Mouse (Mus musculus): Measurements from ENCODE around the gene Celf2. TPM values are rescaled to one million over a fixed set of nuclear protein-coding genes. Genes with fewer than 3 reads are reported as not detected.

Gene Celf2
- polyA plus RNA-seq, 1 experiment from 2014 or later = 35.4 TPM

- no peaks in the 10 kb centered on the region for H3K27me3 ChIP-seq (replicated peaks; ENCODE audit: control insufficient read depth, insufficient read depth, low read length)
- ATAC-seq = no peak
- no peaks in the 10 kb centered on the region for H3K9me3 ChIP-seq (ENCODE audit: control insufficient read depth, low read length)
- no peak overlapping the region for H3K4me2 ChIP-seq (ENCODE audit: low read depth, low read length)
- no peak overlapping the region for H3K4me3 ChIP-seq (ENCODE audit: low read length)
- no peak overlapping the region for H3K27ac ChIP-seq (ENCODE audit: low read length)
- no peaks in the 10 kb centered on the region for H3K36me3 ChIP-seq (ENCODE audit: control insufficient read depth, insufficient read depth, low read length)
- WGBS = 82% methylated on average over 7 of the region's 7 CpGs
- H3K9ac ChIP-seq (ENCODE audit: low read depth, low read length) = no peak overlapping the region
- no peaks in the 10 kb centered on the region; the same call in 1 of the 2 replicates for H3K4me1 ChIP-seq (ENCODE audit: control insufficient read depth, insufficient read depth, low read length)
Measured at GRCm38 (mm10) chr2:6710687-6711430, 798.5 kb downstream of the Celf2 start.

- WGBS = 41% methylated on average over 5 of the region's 5 CpGs
- Histone ChIP-seq H3K9me3 (ENCODE audit: control insufficient read depth, low read length) (no peaks in the 10 kb centered on the region), H3K4me2 (ENCODE audit: low read depth, low read length) (no peak overlapping the region), H3K27me3 (replicated peaks; ENCODE audit: control insufficient read depth, insufficient read depth, low read length) (no peaks in the 10 kb centered on the region), H3K4me1 (ENCODE audit: control insufficient read depth, insufficient read depth, low read length) (no peaks in the 10 kb centered on the region; the same call in 1 of the 2 replicates), H3K4me3 (ENCODE audit: low read length) (no peak overlapping the region), H3K36me3 (ENCODE audit: control insufficient read depth, insufficient read depth, low read length) (no peaks in the 10 kb centered on the region), H3K27ac (ENCODE audit: low read length) (no peak overlapping the region), H3K9ac (ENCODE audit: low read depth, low read length) (no peak overlapping the region)
- ATAC-seq = no peak
Measured at GRCm38 (mm10) chr2:6707959-6708519, 801.3 kb downstream of the Celf2 start.

- no peak overlapping the region for H3K27ac ChIP-seq (ENCODE audit: low read length)
- H3K4me2 ChIP-seq (ENCODE audit: low read depth, low read length) = no peak overlapping the region
- no peaks in the 10 kb centered on the region for H3K36me3 ChIP-seq (ENCODE audit: control insufficient read depth, insufficient read depth, low read length)
- H3K4me3 ChIP-seq (ENCODE audit: low read length) = no peak overlapping the region
- ATAC-seq = no peak
- H3K4me1 ChIP-seq (ENCODE audit: control insufficient read depth, insufficient read depth, low read length) = no peaks in the 10 kb centered on the region; the same call in 1 of the 2 replicates
- no peak overlapping the region for H3K9ac ChIP-seq (ENCODE audit: low read depth, low read length)
- H3K9me3 ChIP-seq (ENCODE audit: control insufficient read depth, low read length) = no peaks in the 10 kb centered on the region
- H3K27me3 ChIP-seq (replicated peaks; ENCODE audit: control insufficient read depth, insufficient read depth, low read length) = no peaks in the 10 kb centered on the region
- 38% methylated on average over 2 of the region's 2 CpGs for WGBS
Measured at GRCm38 (mm10) chr2:6707276-6707675, 802.1 kb downstream of the Celf2 start.

- Histone ChIP-seq H3K27ac (ENCODE audit: low read length) (no peak overlapping the region), H3K27me3 (replicated peaks; ENCODE audit: control insufficient read depth, insufficient read depth, low read length) (no peaks in the 10 kb centered on the region), H3K9me3 (ENCODE audit: control insufficient read depth, low read length) (no peaks in the 10 kb centered on the region), H3K9ac (ENCODE audit: low read depth, low read length) (no peak overlapping the region), H3K4me3 (ENCODE audit: low read length) (no peak overlapping the region), H3K4me1 (ENCODE audit: control insufficient read depth, insufficient read depth, low read length) (no peaks in the 10 kb centered on the region; the same call in 1 of the 2 replicates), H3K4me2 (ENCODE audit: low read depth, low read length) (no peak overlapping the region), H3K36me3 (ENCODE audit: control insufficient read depth, insufficient read depth, low read length) (no peaks in the 10 kb centered on the region)
- 83% methylated on average over 11 of the region's 11 CpGs for WGBS
- ATAC-seq = no peak
Measured at GRCm38 (mm10) chr2:6705929-6706739, 803.2 kb downstream of the Celf2 start.

- no peak for ATAC-seq
- Histone ChIP-seq H3K27me3 (replicated peaks; ENCODE audit: control insufficient read depth, insufficient read depth, low read length) (no peaks in the 10 kb centered on the region), H3K4me3 (ENCODE audit: low read length) (no peak overlapping the region), H3K9me3 (ENCODE audit: control insufficient read depth, low read length) (no peaks in the 10 kb centered on the region), H3K36me3 (ENCODE audit: control insufficient read depth, insufficient read depth, low read length) (no peaks in the 10 kb centered on the region), H3K27ac (ENCODE audit: low read length) (no peak overlapping the region), H3K9ac (ENCODE audit: low read depth, low read length) (no peak overlapping the region), H3K4me1 (ENCODE audit: control insufficient read depth, insufficient read depth, low read length) (no peaks in the 10 kb centered on the region; the same call in 1 of the 2 replicates), H3K4me2 (ENCODE audit: low read depth, low read length) (no peak overlapping the region)
- 76% methylated on average over 7 of the region's 7 CpGs for WGBS
Measured at GRCm38 (mm10) chr2:6705475-6705874, 803.9 kb downstream of the Celf2 start.

- Histone ChIP-seq H3K4me3 (ENCODE audit: low read length) (no peak overlapping the region), H3K4me2 (ENCODE audit: low read depth, low read length) (no peak overlapping the region), H3K9ac (ENCODE audit: low read depth, low read length) (no peak overlapping the region), H3K27ac (ENCODE audit: low read length) (no peak overlapping the region), H3K4me1 (ENCODE audit: control insufficient read depth, insufficient read depth, low read length) (no peaks in the 10 kb centered on the region; the same call in 1 of the 2 replicates), H3K27me3 (replicated peaks; ENCODE audit: control insufficient read depth, insufficient read depth, low read length) (no peaks in the 10 kb centered on the region), H3K36me3 (ENCODE audit: control insufficient read depth, insufficient read depth, low read length) (no peaks in the 10 kb centered on the region), H3K9me3 (ENCODE audit: control insufficient read depth, low read length) (no peaks in the 10 kb centered on the region)
- no peak for ATAC-seq
- WGBS = 79% methylated on average over 1 of the region's 1 CpGs
Measured at GRCm38 (mm10) chr2:6704804-6705203, 804.6 kb downstream of the Celf2 start.

- no peak overlapping the region for H3K4me2 ChIP-seq (ENCODE audit: low read depth, low read length)
- H3K9me3 ChIP-seq (ENCODE audit: control insufficient read depth, low read length) = no peaks in the 10 kb centered on the region
- no peak overlapping the region for H3K4me3 ChIP-seq (ENCODE audit: low read length)
- 83% methylated on average over 7 of the region's 7 CpGs for WGBS
- H3K36me3 ChIP-seq (ENCODE audit: control insufficient read depth, insufficient read depth, low read length) = no peaks in the 10 kb centered on the region
- no peaks in the 10 kb centered on the region; the same call in 1 of the 2 replicates for H3K4me1 ChIP-seq (ENCODE audit: control insufficient read depth, insufficient read depth, low read length)
- no peak overlapping the region for H3K9ac ChIP-seq (ENCODE audit: low read depth, low read length)
- ATAC-seq = no peak
- no peak overlapping the region for H3K27ac ChIP-seq (ENCODE audit: low read length)
- H3K27me3 ChIP-seq (replicated peaks; ENCODE audit: control insufficient read depth, insufficient read depth, low read length) = no peaks in the 10 kb centered on the region
Measured at GRCm38 (mm10) chr2:6704342-6704741, 805.0 kb downstream of the Celf2 start.

DNA sequence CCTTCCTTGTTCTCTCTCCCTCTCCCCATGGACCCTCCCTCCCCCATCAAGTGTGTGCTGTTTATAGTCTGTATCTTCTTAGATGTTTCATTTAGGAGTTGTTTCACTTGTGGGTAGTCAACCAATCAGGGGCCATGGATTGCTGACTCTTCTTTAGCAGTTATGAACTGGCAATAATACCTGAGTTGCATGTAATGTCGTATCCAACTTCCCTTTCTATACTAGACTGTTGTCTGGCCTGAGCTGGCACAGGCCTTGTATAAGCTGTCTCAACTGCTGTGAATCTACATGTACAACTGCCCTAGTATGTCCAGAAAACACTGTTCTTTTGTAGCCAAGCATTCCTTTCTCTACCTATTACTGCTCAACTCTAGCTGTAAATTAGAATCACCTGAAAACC, 813.0 kb downstream of the Celf2 start:
- Histone ChIP-seq H3K27ac (ENCODE audit: low read length) (no peak overlapping the region), H3K9ac (ENCODE audit: low read depth, low read length) (no peak overlapping the region), H3K4me3 (ENCODE audit: low read length) (no peak overlapping the region), H3K4me2 (ENCODE audit: low read depth, low read length) (no peak overlapping the region), H3K36me3 (ENCODE audit: control insufficient read depth, insufficient read depth, low read length) (no peaks in the 10 kb centered on the region), H3K9me3 (ENCODE audit: control insufficient read depth, low read length) (no peaks in the 10 kb centered on the region), H3K27me3 (replicated peaks; ENCODE audit: control insufficient read depth, insufficient read depth, low read length) (no peaks in the 10 kb centered on the region), H3K4me1 (ENCODE audit: control insufficient read depth, insufficient read depth, low read length) (no peaks in the 10 kb centered on the region)
- WGBS = 91% methylated on average over 1 of the region's 1 CpGs
- ATAC-seq = no peak

DNA sequence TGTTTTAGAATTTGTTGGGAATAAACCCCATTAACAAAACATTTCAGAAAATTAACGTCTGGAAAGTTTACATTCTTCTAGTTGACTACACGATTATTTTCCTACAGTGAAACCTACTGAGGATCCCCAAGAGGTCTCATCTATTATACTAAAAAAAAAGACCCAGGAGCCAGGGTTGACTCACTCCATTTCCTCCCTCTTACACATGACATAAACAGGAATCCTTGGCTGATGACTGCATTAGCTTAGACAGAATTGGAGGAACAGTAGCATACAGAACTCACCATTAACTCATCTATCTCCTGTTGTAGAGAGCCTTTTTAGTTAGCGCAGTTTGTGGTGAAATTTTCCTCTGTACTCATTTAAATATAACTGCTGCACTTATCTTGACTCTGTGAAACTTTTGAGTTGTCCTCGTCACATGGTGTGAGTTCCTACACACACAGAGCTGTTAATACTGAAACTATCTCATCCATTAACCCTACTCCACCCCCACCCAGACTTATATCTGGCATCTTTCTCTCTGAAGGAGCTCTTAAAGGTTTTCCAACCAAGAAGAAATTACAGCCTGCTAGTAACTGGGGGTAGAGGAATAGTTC, 813.9 kb downstream of the Celf2 start:
- no peaks in the 10 kb centered on the region for H3K36me3 ChIP-seq (ENCODE audit: control insufficient read depth, insufficient read depth, low read length)

More for the DNA sequence above, 813.9 kb downstream of the Celf2 start:
- no peaks in the 10 kb centered on the region for H3K9me3 ChIP-seq (ENCODE audit: control insufficient read depth, low read length)
- no peaks in the 10 kb centered on the region for H3K4me1 ChIP-seq (ENCODE audit: control insufficient read depth, insufficient read depth, low read length)
- H3K4me2 ChIP-seq (ENCODE audit: low read depth, low read length) = no peak overlapping the region
- ATAC-seq = no peak
- no peak overlapping the region for H3K9ac ChIP-seq (ENCODE audit: low read depth, low read length)
- H3K4me3 ChIP-seq (ENCODE audit: low read length) = no peak overlapping the region
- H3K27ac ChIP-seq (ENCODE audit: low read length) = no peak overlapping the region
- 49% methylated on average over 4 of the region's 4 CpGs for WGBS
- no peaks in the 10 kb centered on the region for H3K27me3 ChIP-seq (replicated peaks; ENCODE audit: control insufficient read depth, insufficient read depth, low read length)

All from intestine, embryonic 16.5 days (tissue).